Mouse (Mus musculus): ENCODE measurements around the gene Spindoc.

Spindoc gene

GRCm38 (mm10) chr19:7342646-7343045 is 40.1 kb downstream of the Spindoc start:
- in situ Hi-C loops (cut with MboI; ENCODE audit: low pct_unique_long_range_greater_than_20kb in 1 of 2, low sequenced_read_pairs in 2 of 2, unreplicated experiment in 1 of 2), result loop anchor here in 1 of 2 experiments (10.0 kb wide), 1 partner anchor 278 kb away; no protein-coding TSS in a partner anchor

GRCm38 (mm10) chr19:7341512-7342397 is 41.0 kb downstream of the Spindoc start, which contains the start of gene Mark2:
TSS of gene Mark2 (minus strand) at chr19:7341860.
- in situ Hi-C loops (cut with MboI; ENCODE audit: low pct_unique_long_range_greater_than_20kb in 1 of 2, low sequenced_read_pairs in 2 of 2, unreplicated experiment in 1 of 2), result loop anchor here in 1 of 2 experiments (10.0 kb wide), 1 partner anchor 277 kb away; no protein-coding TSS in a partner anchor

GRCm38 (mm10) chr19:7340780-7341475 is 41.9 kb downstream of the Spindoc start:
- in situ Hi-C loops (cut with MboI; ENCODE audit: low pct_unique_long_range_greater_than_20kb in 1 of 2, low sequenced_read_pairs in 2 of 2, unreplicated experiment in 1 of 2), result loop anchor here in 1 of 2 experiments (10.0 kb wide), 1 partner anchor 276 kb away; no protein-coding TSS in a partner anchor

- in situ Hi-C loops (cut with MboI; ENCODE audit: low pct_unique_long_range_greater_than_20kb in 1 of 2, low sequenced_read_pairs in 2 of 2, unreplicated experiment in 1 of 2), result loop anchor here in 1 of 2 experiments (10.0 kb wide), 1 partner anchor 276 kb away; no protein-coding TSS in a partner anchor
Measured at GRCm38 (mm10) chr19:7340371-7340779, 42.4 kb downstream of the Spindoc start.

GRCm38 (mm10) chr19:7339867-7340266 is 42.9 kb downstream of the Spindoc start:
- in situ Hi-C loops (cut with MboI; ENCODE audit: low pct_unique_long_range_greater_than_20kb in 1 of 2, low sequenced_read_pairs in 2 of 2, unreplicated experiment in 1 of 2), result loop anchor here in 1 of 2 experiments (10.0 kb wide), 1 partner anchor 275 kb away; no protein-coding TSS in a partner anchor

GRCm38 (mm10) chr19:7339026-7339425 is 43.8 kb downstream of the Spindoc start:
- in situ Hi-C loops (cut with MboI; ENCODE audit: low pct_unique_long_range_greater_than_20kb in 1 of 2, low sequenced_read_pairs in 2 of 2, unreplicated experiment in 1 of 2), result no loop called here

GRCm38 (mm10) chr19:7337781-7338342 is 44.9 kb downstream of the Spindoc start:
- in situ Hi-C loops (cut with MboI; ENCODE audit: low pct_unique_long_range_greater_than_20kb in 1 of 2, low sequenced_read_pairs in 2 of 2, unreplicated experiment in 1 of 2), result no loop called here

- in situ Hi-C loops (cut with MboI; ENCODE audit: low pct_unique_long_range_greater_than_20kb in 1 of 2, low sequenced_read_pairs in 2 of 2, unreplicated experiment in 1 of 2), result no loop called here
Measured at GRCm38 (mm10) chr19:7335656-7336055, 47.1 kb downstream of the Spindoc start.

- in situ Hi-C loops (cut with MboI; ENCODE audit: low pct_unique_long_range_greater_than_20kb in 1 of 2, low sequenced_read_pairs in 2 of 2, unreplicated experiment in 1 of 2), result no loop called here
Measured at GRCm38 (mm10) chr19:7334049-7334448, 48.7 kb downstream of the Spindoc start.

- in situ Hi-C loops (cut with MboI; ENCODE audit: low pct_unique_long_range_greater_than_20kb in 1 of 2, low sequenced_read_pairs in 2 of 2, unreplicated experiment in 1 of 2), result no loop called here
Measured at GRCm38 (mm10) chr19:7321391-7321790, 61.4 kb downstream of the Spindoc start.

GRCm38 (mm10) chr19:7320181-7320580 is 62.6 kb downstream of the Spindoc start:
- in situ Hi-C loops (cut with MboI; ENCODE audit: low pct_unique_long_range_greater_than_20kb in 1 of 2, low sequenced_read_pairs in 2 of 2, unreplicated experiment in 1 of 2), result no loop called here

GRCm38 (mm10) chr19:7317716-7318115 is 65.1 kb downstream of the Spindoc start:
- in situ Hi-C loops (cut with MboI; ENCODE audit: low pct_unique_long_range_greater_than_20kb in 1 of 2, low sequenced_read_pairs in 2 of 2, unreplicated experiment in 1 of 2), result no loop called here

- in situ Hi-C loops (cut with MboI; ENCODE audit: low pct_unique_long_range_greater_than_20kb in 1 of 2, low sequenced_read_pairs in 2 of 2, unreplicated experiment in 1 of 2), result no loop called here
Measured at GRCm38 (mm10) chr19:7316822-7317221, 66.0 kb downstream of the Spindoc start.

- in situ Hi-C loops (cut with MboI; ENCODE audit: low pct_unique_long_range_greater_than_20kb in 1 of 2, low sequenced_read_pairs in 2 of 2, unreplicated experiment in 1 of 2), result no loop called here
Measured at GRCm38 (mm10) chr19:7315587-7315984, 67.2 kb downstream of the Spindoc start.

- in situ Hi-C loops (cut with MboI; ENCODE audit: low pct_unique_long_range_greater_than_20kb in 1 of 2, low sequenced_read_pairs in 2 of 2, unreplicated experiment in 1 of 2), result no loop called here
Measured at GRCm38 (mm10) chr19:7314976-7315586, 67.7 kb downstream of the Spindoc start.

- in situ Hi-C loops (cut with MboI; ENCODE audit: low pct_unique_long_range_greater_than_20kb in 1 of 2, low sequenced_read_pairs in 2 of 2, unreplicated experiment in 1 of 2), result no loop called here
Measured at GRCm38 (mm10) chr19:7313660-7314059, 69.1 kb downstream of the Spindoc start.

GRCm38 (mm10) chr19:7311306-7311705 is 71.5 kb downstream of the Spindoc start:
- in situ Hi-C loops (cut with MboI; ENCODE audit: low pct_unique_long_range_greater_than_20kb in 1 of 2, low sequenced_read_pairs in 2 of 2, unreplicated experiment in 1 of 2), result no loop called here

- in situ Hi-C loops (cut with MboI; ENCODE audit: low pct_unique_long_range_greater_than_20kb in 1 of 2, low sequenced_read_pairs in 2 of 2, unreplicated experiment in 1 of 2), result no loop called here
Measured at GRCm38 (mm10) chr19:7310704-7311103, 72.1 kb downstream of the Spindoc start.

Measured in mouse embryonic stem cell (cell line).